Mouse (Mus musculus) right cerebral cortex, postnatal 4 days (tissue): ENCODE results near the gene Ciita.

Source experiments
- DNase-seq: peaks from one replicate; pipeline ENCODE4 v3.0.0-alpha.2; 2022

Ciita gene

DNA sequence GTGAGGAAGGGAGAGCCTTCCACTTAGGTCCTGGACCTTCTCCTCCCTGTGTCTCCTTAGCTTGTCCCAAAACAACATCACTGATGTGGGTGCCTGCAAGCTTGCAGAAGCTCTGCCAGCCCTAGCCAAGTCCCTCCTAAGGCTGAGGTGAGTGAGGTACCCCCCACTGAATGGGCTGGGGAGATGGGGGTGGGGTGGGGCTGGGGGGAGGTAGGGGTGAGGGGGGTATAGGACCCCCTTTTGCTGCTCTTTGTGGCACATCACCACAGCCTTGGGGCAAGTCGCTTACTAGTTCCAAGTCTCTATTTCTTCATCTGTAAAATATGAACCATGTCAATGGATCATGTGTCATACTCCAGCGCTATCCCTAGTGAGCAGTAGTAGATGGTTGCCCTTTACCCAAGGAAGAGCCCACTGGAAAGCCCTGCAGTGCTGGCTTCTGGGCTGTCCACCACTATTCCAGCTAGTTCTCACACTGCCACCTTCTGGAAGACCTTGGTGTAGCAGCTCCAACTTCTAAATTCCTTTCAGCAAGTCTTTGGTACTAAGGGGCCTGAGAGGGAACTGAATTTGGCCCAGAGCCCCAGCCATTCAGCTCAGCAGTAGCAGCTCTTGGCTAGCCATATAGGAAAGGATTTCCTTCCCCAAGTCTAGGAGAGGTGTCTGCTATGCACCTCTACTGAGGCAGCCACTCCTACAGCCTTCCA lies 41.2 kb downstream of the Ciita start:
- DNase-seq, result peak; percentile 87

DNA sequence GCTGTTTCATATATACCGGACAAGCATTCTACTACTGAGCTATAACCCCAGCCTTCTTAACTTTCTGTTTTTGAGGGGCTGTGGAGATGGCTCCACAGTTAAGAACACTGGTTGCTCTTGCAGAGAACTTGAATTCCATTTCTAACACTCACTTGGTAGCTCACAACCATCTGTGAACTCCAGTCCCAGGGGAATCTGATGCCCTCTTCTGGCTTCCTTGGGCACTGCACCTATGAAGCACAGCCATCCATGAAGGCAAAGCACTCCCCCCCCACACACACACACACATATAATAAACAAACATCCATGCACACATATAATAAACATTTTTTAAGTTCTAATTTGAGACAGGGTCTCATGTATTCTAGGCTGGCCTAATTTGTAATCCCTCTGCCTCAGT lies 43.0 kb downstream of the Ciita start:
- peak; percentile 80 for DNase-seq

DNA sequence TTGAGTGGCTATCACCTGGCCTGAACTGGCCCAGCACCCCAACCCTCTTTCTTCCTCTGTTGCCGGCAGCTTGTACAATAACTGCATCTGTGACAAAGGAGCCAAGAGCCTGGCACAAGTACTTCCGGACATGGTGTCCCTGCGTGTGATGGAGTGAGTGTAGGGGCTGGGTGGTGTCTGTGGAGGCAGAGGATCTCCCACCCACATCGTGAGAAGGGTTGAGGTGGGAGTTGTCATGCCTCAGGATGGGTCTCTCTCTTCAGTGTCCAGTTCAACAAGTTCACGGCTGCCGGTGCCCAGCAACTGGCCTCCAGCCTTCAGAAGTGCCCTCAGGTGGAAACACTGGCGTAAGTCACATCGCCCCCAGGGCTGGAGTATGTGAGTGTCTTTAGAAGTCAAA lies 43.8 kb downstream of the Ciita start:
- DNase-seq, result no peak

DNA sequence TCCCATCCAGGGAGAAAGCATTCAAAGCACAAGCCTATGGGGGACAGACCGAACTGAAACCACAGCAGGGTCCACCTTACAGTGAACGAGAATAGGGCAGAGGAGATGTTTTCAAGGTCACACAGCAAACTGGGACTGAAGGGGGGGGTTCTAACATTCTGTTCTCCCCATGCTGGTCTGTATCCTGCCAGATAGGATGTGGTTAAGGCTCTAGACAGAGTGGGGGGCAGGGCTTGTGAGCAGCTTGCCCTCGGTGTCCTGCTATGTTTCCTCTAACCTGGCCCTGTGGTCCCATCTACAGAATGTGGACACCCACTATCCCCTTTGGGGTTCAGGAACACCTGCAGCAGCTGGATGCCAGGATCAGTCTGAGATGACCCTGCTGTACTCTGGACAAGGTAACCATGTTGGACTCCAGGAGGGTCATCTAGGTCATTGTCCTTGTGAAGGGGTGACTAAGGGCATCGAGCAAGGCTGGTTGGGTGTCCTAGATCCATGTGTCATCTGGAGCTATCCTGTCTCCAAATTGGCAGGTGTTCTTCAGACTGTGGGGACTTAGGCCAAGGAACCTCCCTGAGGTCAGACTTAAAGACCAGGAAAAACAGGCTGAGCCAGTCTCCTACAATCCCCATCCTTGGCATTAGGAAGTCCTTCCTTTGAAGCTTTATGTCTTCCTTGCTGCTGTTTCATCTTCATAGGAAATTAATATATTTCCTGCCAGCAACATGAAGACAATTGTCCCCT lies 45.2 kb downstream of the Ciita start:
- no peak for DNase-seq

DNA sequence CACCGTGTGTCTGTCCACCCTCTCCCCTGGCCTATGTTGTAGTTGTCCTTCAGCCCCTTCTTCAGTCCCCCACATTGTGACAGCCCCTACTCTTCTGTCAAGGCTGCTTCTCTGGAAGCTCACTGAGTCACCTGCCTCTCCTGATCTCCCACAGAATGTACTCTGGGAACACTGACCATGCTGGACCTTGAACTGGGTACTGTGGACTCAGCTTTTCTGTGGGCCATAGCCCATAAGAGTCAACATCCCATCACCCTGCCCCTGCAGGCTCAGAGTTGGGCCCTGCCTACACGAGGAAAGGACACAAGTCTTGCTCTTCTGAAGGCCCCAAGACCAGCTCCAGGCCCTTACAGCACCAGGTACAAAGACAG lies 45.7 kb downstream of the Ciita start:
- DNase-seq, result no peak

DNA sequence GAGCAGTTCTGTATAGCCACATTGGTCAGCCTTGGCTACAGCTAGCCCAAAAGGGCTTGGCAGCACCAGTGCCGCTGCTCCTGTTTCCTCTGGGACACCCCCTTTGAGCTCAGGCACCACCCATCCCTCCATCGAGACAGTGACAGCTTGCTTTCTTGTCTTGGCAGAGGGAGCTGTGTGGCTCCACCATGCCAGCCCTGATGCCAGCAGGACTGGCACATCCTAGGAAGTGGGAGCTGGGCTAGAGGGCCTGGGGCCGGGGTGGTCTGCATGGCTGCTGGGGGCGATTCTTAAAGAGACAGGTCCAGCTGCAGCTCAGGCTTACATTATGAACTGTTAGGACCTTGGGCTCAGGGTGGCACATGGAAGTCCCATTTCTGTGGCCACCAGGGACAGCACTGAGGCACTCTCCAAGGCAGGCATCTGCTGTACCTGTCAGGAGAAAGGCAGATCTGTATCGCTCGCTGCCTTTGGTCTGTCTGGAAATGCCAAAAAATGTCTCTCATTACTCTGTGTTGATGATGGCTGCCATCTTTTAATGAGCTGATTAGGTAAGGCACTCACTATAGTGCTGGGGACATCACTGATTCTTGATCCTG lies 47.3 kb downstream of the Ciita start:
- no peak for DNase-seq

DNA sequence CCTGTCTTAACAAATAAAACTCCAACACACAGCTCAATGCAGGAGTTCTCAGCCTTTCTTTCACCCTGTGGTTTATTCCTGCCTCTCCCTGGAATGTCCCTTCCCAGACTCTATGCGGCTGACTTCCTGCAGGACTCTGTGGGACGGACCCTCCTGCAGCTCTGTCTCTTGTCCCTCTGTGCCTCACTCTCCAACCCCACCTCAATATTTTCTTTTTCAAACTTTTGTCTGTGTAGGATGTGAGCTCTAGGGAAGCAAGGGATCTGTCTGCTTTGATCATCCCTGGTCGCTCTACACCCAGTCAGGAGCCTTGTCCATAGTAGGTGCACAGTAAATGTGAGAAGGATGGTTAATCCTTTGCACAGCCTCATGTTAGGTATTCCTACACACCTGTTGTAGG lies 48.5 kb downstream of the Ciita start:
- DNase-seq, result no peak

DNA sequence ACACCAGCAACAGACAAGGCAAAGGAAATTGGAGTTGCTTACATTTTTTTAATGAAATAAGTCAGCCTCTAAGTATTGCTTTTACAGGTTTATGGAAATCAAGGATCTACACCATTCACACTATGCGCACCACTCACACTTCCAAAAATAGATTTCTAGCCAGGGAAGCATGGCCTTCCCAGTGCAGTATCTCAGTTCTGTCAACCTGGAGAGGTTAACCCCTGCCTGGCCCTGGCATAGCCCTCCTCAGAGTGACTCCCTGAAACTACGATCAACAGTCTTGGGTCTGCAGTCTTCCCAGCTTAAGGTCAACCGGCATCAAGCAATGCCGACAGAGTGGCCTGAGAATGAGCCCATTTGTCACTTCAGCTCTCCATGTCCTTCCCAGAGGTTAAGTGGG lies 50.3 kb downstream of the Ciita start:
- no peak for DNase-seq

DNA sequence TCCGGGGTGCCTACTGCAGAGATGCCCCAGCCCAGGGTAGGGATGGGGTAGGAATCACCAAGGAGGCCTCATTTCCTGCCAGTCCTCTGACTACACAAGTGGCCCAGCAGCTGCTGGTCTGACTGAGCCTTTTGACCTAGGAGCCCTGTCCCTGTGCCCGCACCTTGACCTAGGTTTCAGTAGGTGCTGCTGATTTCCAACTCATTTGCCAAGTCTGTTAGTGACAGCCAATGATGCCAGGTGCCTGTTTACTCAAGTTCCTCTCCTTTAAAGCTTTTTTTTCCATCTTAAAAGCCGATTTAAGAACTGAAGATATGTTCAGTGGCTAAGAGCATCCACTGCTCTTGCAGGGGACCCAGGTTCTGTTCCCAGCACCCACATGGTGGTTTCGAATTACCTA lies 53.9 kb downstream of the Ciita start:
- no peak for DNase-seq

DNA sequence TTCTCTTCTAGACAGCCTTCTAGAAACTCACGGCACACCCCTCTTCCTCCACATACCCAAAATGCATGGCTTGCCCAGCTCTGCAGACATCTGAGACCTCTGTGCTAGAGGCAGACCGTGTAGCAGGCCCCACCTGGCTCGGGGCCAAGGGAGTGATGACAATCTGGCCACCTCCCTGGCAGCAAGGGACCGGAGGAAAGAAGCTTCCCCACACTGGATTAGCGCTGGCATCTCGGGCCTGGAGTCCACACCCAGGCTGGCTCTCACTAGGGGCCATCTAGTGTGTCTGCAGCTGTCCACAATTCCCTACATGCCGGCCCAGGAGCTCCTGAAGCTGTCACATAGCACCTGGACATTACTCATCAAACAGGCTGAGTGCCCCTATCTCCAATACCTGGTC lies 54.7 kb downstream of the Ciita start:
- peak; percentile 26 for DNase-seq

DNA sequence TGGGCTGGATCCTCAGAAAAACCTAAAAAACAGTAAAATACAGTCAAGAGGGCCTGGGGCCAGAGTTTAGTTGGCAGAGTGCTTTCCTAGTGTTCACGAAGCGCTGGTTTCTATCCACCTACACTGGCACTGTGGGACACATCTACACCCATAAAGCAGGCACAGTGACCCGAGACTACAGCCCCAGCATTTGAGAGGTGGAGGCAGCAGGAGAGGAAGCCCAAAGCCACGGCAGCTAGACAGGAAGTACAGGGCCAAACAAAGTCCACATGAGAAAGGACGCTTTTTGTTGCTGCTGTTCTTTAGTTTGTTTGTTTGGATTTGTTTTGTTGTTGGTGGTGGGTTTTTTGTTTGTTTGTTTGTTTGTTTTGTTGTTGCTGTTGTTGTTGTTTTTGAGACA lies 56.5 kb downstream of the Ciita start:
- DNase-seq, result no peak

DNA sequence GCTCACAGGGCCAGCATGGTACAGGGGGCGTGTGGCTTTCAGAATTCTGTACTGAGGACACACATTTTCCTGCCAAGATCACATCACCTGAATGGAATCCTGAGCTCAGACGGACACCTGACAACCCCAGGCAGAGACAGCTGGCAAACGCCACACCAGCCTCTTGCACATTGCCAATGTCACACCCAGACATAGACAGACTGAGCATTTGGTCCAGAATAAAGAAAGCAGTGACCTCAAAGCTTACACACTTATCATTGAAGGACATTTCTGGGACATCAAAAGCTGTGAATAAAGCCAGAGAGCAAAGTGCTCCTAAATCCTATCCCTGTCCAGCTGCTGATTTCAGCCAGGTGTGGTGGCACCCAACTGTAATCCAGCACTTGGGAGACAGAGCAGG lies 57.1 kb downstream of the Ciita start:
- no peak for DNase-seq

DNA sequence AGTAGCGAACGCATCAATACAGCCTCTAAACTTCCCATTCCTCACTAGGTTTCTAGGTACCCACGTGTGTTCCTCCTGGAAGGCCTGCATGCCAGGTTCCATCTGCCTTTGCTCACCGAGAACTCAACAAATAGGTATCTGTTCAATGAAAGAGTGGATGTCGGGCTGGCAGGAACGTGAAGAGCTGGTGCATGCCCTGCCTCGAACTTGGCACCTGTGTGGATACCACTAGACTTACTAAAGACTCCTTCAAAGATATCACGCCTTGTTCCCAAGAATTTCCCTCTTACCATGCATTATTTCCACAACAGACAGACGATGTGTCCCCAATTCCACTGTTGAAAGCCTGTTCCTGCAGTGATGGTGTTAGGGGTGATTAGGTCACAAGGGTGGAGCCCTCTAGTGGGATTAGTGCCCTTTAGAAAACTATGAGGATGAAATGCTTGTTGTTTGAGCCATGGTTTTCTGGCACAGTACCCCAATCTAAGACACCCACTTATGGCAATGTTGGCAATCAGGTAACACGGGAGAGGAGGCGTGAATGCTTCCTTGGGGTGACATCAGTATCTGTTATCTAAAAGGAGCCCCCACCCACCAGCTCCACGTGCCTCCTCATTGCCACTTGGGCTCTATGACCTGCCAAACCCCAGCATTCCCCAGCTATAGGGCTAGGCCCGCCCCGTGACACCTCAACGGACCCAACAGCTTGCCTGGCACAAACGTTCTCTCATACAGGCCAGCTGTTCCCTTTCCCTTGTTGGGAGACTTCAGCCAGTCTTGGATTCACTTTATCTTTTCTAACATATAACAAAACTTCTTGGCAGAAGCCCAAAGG lies 61.1 kb downstream of the Ciita start:
- DNase-seq, result no peak

DNA sequence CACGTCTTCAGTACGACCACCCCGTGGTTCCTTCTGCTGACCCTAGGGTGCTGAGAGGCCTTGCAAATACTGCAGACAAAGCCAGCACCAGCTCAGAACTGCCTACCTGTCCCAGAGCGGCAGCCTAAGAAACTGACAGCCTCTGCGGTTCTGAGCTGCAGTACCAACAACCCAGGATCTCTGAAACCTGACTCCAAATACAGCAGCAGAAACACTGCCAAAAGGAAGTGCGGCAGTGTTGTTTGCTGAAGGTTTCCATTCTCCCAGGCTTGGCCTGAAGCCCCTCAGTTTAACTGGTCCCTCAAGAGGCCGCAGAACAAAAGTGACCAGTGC lies 61.7 kb downstream of the Ciita start:
- DNase-seq, result no peak

DNA sequence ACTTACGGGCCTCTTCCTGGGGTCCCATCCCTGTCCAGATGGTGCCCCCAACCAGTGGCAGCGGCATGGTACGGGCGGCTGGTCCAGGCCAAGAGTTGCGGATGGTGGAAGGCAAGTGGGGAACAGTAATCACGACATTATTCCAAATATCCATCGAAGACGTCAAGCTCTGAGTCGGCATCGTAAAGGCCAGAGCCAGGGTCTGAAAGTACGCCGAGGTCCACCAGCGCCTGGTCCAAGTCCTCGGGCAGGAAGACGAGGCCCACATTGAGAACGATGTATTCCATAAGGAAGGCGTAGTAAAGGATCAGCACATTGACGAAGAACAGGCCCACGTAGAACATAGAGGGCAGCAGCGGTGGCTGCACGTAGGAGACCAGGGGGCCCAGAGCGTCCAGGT lies 62.4 kb downstream of the Ciita start:
- peak; percentile 16 for DNase-seq

DNA sequence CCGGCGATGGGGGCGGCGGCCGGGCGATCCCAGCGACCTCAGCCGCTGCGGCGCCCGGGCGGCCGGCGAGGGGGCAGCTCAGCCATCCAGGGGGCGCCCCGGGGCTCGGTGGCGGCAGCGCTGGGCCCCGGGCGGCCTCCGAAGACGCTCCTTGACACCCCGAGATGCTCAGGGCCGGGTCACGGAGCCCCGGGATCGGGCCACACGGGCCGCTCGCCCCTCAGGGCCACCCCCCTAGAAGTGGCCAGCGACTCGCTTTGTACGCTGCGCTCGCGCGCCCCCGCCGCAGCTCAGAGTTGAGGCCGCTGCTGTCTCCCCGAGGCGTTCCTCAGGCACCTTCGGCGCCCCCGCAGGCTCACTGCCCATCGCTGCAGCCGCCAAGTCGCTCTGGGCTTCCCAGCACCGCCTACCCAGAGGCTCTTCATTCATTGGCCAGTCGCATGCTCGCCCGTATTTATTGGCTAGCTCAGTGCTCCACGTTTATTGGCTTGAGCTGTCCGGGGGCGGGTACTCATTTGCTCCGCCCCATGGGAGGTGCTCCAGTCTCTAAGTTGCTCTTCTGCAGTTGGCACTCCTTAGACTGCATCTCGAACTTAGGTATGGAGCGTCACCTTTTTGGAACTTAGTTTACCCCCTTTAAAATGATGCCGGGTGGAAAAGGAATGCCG lies 63.0 kb downstream of the Ciita start, which contains the start of gene Dexi:
Gene Dexi (minus strand): TSS at position 357 of the 668 bp plus-strand sequence.
- DNase-seq, result peak; percentile 86

DNA sequence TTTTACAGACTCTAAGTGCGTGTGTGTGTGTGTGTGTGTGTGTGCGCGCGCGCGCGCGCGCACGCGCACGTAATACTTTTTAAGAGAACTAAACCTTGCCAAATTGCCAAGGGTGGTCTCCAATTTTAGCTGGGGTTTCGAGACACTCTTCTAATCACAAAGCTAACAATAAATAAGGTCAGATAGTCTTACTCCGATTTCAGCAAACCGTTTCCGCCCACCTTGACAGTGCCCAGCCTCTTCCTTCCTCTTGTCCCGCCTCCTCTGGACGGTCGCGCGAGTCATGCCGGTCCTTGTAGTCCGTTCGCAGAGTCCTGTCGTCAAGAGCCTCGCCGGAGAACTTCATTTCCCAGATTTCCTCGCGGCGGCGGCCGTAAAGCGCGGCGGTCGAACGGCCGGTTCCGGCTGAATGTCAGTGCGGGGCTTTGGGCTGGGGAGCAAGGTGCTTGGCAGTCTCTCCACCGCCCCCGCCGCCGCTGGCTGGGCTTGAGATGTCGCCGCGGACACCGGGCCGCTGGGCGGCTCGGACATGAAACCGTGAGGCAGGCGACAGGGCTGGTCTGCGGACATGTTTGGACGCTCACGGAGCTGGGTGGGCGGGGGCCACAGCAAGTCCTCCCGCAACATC lies 65.2 kb downstream of the Ciita start, which contains the start of gene Clec16a:
Gene Clec16a (plus strand): TSS at position 345 of the 628 bp plus-strand sequence.
- DNase-seq, result peak; percentile 93

DNA sequence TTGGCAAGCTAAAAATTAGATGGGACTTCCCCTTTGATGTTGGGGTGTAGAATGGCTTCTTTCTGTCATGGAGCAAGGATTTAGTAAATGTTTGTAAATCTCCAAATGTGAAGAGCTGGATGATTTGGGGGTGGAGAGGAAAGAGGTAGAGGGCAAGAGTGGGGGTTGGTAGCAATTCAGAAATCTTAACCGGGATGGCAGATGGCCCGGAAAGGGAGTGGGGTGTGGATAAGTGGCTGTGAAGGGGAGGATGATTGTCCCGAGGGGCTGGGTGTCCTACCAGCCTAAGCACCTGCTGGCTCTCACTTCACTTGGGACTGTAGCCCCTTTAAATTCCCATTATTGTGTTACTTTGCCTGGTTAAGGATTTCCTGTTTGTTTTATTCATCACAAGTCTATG lies 67.0 kb downstream of the Ciita start:
- DNase-seq, result no peak

DNA sequence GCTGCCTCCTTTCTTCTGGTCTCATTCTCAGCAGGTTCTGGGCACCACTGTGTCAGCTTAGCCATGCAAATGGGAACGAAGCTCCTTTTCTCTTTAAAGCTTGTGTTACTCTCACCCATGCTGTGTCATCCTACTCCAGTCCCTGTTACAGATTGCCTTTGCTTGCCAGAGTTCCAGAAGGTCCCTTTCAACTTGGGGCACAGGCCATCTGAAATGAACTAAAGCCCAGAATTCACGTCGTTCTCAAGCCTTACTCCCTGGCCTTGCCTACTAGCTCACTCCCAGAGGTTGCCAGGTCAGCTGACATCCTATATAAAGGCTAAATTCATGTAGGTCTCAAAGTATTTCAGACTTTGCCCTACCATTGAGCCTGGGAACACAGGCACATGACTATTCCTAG lies 69.1 kb downstream of the Ciita start:
- no peak for DNase-seq

DNA sequence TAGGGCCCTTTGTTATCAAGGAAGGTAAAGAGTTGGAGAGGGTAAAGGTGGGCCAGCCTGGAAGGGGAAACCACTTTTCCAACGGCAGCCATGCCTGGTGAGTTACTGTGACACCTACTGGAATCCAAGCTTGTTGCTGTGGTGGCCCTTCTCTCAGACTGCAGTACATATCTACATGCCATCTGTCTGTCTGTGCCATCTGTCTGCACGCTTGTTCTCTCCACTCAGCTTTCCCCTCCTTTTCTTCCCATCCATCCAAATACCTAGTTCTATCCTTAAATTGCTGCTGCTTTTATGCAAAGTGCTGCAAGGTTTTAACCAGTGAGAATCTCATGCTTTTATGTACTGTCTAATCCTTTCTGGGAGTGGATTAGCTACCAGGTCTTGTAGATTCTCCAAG lies 69.7 kb downstream of the Ciita start:
- no peak for DNase-seq

DNA sequence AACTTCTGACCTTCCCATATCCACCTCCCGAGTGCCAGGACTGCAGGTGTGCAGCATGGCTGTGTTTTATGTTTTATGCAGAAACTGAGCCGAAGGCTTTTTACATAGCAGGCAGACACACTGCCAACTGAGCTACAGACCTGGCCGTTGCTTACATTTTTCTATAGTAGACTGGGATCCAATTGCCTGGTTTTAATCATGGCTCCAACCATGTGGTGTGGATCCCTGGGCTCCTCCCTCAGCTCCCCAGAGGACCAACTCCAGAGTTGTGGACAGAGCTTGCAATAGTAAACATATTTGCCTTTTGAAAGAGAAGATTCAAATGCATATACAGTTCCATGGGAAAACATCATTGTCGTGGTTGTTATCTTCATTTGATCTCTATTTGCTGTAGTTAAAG lies 71.7 kb downstream of the Ciita start:
- no peak for DNase-seq

DNA sequence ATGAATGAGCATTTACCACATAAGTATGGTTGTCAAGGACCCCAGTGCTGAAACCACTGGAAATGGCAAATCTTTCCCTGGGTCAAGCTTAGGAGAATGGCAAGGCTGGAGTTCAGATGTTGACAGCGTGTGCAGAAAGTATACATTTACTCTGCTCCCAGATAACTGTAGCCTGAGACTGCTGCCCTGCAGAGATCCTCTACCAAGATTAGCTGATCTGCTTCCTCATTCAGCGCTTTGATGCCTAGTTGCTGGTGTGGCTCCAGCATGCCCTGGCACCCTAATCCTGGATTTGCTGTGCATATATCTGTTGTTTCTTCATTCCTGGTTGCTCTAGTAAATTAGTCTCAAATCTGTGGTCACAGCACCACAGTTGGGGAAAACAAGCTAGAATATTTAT lies 74.0 kb downstream of the Ciita start:
- DNase-seq, result no peak
